Mouse (Mus musculus): ENCODE data around the gene Cldn14. TPM values are rescaled to one million over a fixed set of nuclear protein-coding genes. Genes with fewer than 3 reads are reported as not detected.

Cldn14 gene
- polyA plus RNA-seq, 1 experiment = 4.1 TPM

DNA sequence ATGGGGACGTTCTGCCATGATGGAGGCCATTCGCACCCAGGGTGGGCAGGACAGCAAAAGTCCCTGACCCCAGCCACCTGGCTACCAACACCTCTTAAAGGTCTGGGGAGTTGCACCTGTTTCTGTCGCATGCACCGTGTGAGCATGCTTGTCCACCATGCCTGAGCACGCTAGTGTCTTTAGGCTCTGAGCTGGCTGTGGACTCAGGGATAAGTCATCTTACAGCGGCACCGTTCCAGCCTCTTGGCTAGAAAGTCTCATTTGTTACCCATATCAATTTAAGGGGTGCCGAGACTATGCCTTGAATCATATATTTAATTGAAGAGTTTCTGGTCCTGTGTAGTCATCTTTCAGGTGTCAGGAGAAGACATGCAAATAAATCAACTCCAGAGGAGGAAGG is 40.7 kb downstream of the Cldn14 start:
- Histone ChIP-seq H3K4me1 (ENCODE audit: control insufficient read depth, insufficient read depth, low read length) (no peaks in the 10 kb centered on the region), H3K27ac (ENCODE audit: insufficient read depth, low read length) (no peak overlapping the region), H3K4me3 (ENCODE audit: insufficient read depth, low read length) (no peak overlapping the region)
- TF ChIP-seq CTCF (IDR thresholded peaks at IDR 0.05; ENCODE audit: extremely low read depth, insufficient read depth, low read length) = no peak
- no peak for TF ChIP-seq POLR2A (IDR thresholded peaks at IDR 0.05; ENCODE audit: extremely low read depth, insufficient read depth, low read length)

DNA sequence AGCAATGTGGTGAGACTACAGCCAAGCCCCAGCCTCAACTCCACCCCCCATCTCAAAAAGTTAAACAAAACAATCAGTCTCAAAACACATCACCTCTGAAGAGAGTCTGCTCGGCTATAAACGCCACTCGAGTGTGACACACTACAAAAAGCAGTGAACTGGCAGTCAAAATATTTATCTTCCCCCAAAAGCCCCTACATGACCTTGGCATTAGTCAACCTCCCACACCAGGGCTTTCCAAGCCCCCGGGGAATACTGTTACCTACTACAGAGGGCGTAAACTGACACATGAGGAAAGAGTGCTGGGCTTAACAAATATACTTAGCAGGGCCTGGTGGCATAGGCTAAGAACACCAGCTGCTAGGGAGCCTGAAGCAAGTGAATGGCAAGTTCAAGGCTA is 46.4 kb downstream of the Cldn14 start:
- Histone ChIP-seq H3K4me3 (ENCODE audit: insufficient read depth, low read length) (no peak overlapping the region), H3K4me1 (ENCODE audit: control insufficient read depth, insufficient read depth, low read length) (no peaks in the 10 kb centered on the region), H3K27ac (ENCODE audit: insufficient read depth, low read length) (no peak overlapping the region)
- TF ChIP-seq POLR2A (IDR thresholded peaks at IDR 0.05; ENCODE audit: extremely low read depth, insufficient read depth, low read length) (no peak), CTCF (IDR thresholded peaks at IDR 0.05; ENCODE audit: extremely low read depth, insufficient read depth, low read length) (no peak)

DNA sequence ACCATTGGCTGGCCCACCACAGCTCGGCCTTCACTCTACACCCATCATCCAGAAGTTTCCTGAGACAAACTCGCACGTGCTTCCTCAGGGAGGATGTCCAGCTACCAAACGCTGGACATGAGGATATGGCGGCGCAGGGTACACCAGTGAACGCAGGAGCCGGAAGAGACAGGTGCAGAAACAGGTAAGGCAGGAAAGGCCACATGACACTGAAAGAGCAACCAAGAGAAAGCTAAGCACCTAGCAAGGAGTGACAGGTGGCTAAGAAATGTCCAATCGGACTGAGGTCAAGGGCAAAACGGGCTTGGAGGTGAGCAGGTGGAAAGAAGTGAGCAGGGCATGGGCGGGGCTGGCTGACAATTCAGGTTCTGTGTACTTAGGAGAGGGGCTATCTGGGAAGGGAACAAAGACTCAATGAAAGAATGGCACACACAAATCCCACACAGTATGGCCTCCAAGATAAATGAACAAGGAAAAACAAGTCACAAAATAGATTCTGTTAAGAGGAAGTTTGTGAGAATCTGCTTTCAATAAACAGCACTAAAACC is 47.5 kb downstream of the Cldn14 start:
- Histone ChIP-seq H3K4me1 (ENCODE audit: control insufficient read depth, insufficient read depth, low read length) (no peaks in the 10 kb centered on the region), H3K27ac (ENCODE audit: insufficient read depth, low read length) (no peak overlapping the region), H3K4me3 (ENCODE audit: insufficient read depth, low read length) (no peak overlapping the region)
- no peak for TF ChIP-seq CTCF (IDR thresholded peaks at IDR 0.05; ENCODE audit: extremely low read depth, insufficient read depth, low read length)

DNA sequence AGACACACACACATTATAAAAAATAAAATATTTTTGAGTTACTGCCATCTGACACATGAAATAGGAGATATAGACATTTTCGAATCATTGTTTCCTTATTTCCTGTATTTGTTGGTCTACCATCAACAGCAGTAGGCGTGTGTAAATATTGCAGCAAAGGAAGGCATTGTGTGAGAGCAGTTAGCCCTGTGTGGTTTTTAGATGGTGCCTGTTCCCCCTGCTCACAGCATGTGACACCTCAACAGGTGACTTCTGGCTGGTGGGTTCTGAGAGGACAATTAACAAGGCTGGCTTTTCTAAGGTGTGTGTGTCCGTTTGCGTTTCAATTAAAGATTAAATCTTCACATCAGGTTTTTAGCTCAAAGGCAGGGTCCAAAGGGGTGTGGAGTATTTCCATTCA is 48.1 kb downstream of the Cldn14 start:
- no peak for TF ChIP-seq CTCF (IDR thresholded peaks at IDR 0.05; ENCODE audit: extremely low read depth, insufficient read depth, low read length)
- no peak for TF ChIP-seq POLR2A (IDR thresholded peaks at IDR 0.05; ENCODE audit: extremely low read depth, insufficient read depth, low read length)
- no peak overlapping the region for H3K4me3 ChIP-seq (ENCODE audit: insufficient read depth, low read length)
- H3K4me1 ChIP-seq (ENCODE audit: control insufficient read depth, insufficient read depth, low read length) = no peaks in the 10 kb centered on the region
- no peak overlapping the region for H3K27ac ChIP-seq (ENCODE audit: insufficient read depth, low read length)

- H3K27ac ChIP-seq (ENCODE audit: insufficient read depth, low read length) = no peak overlapping the region
- H3K4me3 ChIP-seq (ENCODE audit: insufficient read depth, low read length) = no peak overlapping the region
- H3K4me1 ChIP-seq (ENCODE audit: control insufficient read depth, insufficient read depth, low read length) = no peaks in the 10 kb centered on the region
- TF ChIP-seq POLR2A (IDR thresholded peaks at IDR 0.05; ENCODE audit: extremely low read depth, insufficient read depth, low read length) (no peak), CTCF (IDR thresholded peaks at IDR 0.05; ENCODE audit: extremely low read depth, insufficient read depth, low read length) (no peak)
Observed at GRCm38 (mm10) chr16:93957402-93957801, 51.2 kb downstream of the Cldn14 start.

DNA sequence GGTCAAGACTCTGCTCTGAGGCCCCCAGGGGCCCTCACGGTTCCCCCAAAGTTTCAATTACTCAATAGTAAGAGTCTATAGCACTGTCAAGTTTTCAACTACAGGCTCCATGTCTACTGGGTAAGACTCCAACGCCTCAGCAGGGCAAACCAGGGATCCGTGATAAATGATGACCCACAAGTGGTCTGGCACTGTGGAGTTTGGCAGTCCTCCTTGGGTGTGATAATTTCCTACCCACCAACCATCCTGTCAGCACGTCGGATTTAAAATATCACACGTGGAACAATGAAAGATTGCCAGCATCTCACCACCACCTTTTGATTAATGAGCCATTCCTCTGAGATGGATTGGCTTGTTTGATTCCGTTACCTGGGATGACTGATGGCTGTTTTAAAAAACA is 51.7 kb downstream of the Cldn14 start:
- H3K4me1 ChIP-seq (ENCODE audit: control insufficient read depth, insufficient read depth, low read length) = no peaks in the 10 kb centered on the region
- no peak overlapping the region for H3K27ac ChIP-seq (ENCODE audit: insufficient read depth, low read length)
- TF ChIP-seq POLR2A (IDR thresholded peaks at IDR 0.05; ENCODE audit: extremely low read depth, insufficient read depth, low read length) (no peak), CTCF (IDR thresholded peaks at IDR 0.05; ENCODE audit: extremely low read depth, insufficient read depth, low read length) (no peak)
- H3K4me3 ChIP-seq (ENCODE audit: insufficient read depth, low read length) = no peak overlapping the region

DNA sequence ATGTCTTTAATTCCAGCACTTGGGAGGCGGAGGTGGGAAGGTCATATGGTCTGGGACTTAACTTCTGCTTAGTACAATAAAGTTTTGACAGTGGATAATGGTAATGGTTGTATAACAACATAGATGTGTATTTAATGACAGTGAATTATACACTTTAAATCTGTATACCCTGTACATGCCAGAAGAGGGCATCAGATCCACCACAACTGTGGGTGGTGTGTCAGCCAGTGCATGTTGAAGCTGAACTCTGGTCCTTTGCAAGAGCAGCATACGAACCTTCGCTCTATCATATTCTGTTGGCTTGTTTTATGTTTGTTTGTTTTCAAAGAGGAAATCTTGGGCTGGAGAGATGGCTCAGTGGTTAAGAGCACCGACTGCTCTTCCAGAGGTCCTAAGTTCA is 61.2 kb downstream of the Cldn14 start:
- TF ChIP-seq CTCF (IDR thresholded peaks at IDR 0.05; ENCODE audit: extremely low read depth, insufficient read depth, low read length) = no peak
- TF ChIP-seq POLR2A (IDR thresholded peaks at IDR 0.05; ENCODE audit: extremely low read depth, insufficient read depth, low read length) = no peak
- H3K4me1 ChIP-seq (ENCODE audit: control insufficient read depth, insufficient read depth, low read length) = no peaks in the 10 kb centered on the region
- H3K4me3 ChIP-seq (ENCODE audit: insufficient read depth, low read length) = no peak overlapping the region
- no peak overlapping the region for H3K27ac ChIP-seq (ENCODE audit: insufficient read depth, low read length)

DNA sequence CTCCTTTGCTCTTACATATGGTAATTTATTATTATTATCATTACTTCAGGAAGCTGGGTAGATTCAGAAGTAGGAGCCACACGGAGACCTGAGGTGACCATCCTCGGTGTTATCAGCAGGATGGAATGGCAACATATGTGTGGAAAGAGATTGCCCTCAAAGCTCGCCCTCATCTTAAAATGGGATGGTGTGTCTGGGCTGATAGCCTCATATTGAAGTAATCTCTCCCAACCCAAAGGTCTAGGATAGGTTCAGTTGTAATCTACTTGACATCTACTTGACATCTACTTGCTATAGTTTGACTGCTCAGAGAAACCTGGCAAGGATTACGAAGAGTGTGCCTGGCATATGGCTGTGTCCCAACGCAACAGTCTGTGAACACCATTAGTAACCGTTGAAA is 64.3 kb downstream of the Cldn14 start:
- no peak overlapping the region for H3K27ac ChIP-seq (ENCODE audit: insufficient read depth, low read length)
- no peak overlapping the region for H3K4me3 ChIP-seq (ENCODE audit: insufficient read depth, low read length)
- H3K4me1 ChIP-seq (ENCODE audit: control insufficient read depth, insufficient read depth, low read length) = no peaks in the 10 kb centered on the region
- TF ChIP-seq POLR2A (IDR thresholded peaks at IDR 0.05; ENCODE audit: extremely low read depth, insufficient read depth, low read length) (no peak), CTCF (IDR thresholded peaks at IDR 0.05; ENCODE audit: extremely low read depth, insufficient read depth, low read length) (no peak)

DNA sequence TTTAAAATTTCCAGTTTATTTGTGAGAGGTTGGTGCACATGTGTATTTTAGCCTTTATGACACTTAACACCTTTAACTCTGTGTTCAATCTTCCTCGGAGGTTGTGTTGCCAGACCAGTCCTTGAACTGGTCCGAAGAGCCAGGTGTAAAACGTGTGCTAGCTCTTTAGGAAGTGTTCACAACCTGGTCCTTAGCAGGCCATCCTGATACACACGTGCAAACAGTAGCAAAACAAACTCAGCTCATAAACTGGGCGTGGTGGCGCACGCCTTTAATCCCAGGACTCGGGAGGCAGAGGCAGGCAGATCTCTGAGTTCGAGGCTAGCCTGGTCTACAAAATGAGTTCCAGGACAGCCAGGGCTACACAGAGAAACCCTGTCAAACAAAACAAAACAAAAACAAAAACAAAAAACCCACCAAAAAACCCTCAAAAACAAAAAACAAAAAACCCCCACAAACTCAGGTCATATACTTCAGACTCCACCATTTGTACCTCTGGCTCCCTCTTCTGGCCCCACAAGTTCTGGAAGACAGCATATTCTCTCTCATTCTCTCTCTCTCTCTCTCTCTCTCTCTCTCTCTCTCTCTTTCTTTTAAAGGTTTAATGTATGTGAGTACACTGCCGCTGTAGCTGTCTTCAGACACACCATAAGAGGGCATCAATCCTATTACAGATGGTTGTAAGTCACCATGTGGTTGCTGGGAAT is 65.7 kb downstream of the Cldn14 start:
- Histone ChIP-seq H3K27ac (ENCODE audit: insufficient read depth, low read length) (no peak overlapping the region), H3K4me3 (ENCODE audit: insufficient read depth, low read length) (no peak overlapping the region), H3K4me1 (ENCODE audit: control insufficient read depth, insufficient read depth, low read length) (no peaks in the 10 kb centered on the region)
- TF ChIP-seq CTCF (IDR thresholded peaks at IDR 0.05; ENCODE audit: extremely low read depth, insufficient read depth, low read length) (no peak), POLR2A (IDR thresholded peaks at IDR 0.05; ENCODE audit: extremely low read depth, insufficient read depth, low read length) (no peak)

DNA sequence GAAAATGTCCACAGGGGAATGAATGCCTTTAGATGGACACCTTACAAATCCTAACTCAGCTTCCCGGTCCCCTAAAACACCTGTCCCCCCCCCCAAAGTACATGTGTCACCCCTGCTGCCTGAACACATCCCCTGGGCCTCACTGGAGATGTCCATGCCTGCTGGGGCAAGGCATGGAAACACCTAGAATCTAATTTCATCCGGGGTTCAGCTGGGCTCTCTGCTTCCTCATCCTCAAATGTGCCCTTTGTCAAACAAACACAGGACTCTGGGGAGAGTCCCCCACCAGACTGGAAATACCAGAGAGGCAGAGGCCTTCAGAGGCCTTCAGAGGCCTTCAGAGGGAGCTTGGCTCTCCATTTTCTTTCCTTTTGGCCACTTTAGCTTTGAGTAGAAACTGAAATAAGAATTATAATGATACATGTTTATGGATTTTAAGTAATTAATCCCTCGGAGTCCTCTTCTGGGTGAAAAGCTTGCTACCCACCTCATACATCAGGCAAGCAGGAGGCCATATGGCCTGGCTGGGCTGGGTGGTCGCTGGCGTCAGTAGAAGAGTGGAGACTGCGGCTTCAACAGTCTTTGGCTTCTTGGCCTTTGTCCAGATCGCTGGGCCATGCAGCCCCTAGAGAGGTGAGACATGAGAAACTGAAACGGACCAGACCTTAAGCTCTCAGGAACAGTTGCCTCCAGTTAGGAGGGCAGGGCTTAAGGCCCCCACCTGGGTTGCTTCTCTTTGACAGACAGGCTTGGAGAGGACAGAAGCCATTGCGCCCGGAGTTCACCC is 66.7 kb downstream of the Cldn14 start:
- no peaks in the 10 kb centered on the region for H3K4me1 ChIP-seq (ENCODE audit: control insufficient read depth, insufficient read depth, low read length)
- TF ChIP-seq POLR2A (IDR thresholded peaks at IDR 0.05; ENCODE audit: extremely low read depth, insufficient read depth, low read length) = no peak
- no peak for TF ChIP-seq CTCF (IDR thresholded peaks at IDR 0.05; ENCODE audit: extremely low read depth, insufficient read depth, low read length)
- H3K27ac ChIP-seq (ENCODE audit: insufficient read depth, low read length) = no peak overlapping the region
- no peak overlapping the region for H3K4me3 ChIP-seq (ENCODE audit: insufficient read depth, low read length)

Measured in cortical plate, adult 2 months (tissue).